Mouse (Mus musculus): ENCODE data around the gene Dennd6b.

The Dennd6b gene

GRCm38 (mm10) chr15:89184141-89184936, 12.0 kb downstream of the Dennd6b start:
- in situ Hi-C loops (cut with MboI; ENCODE audit: low pct_unique_long_range_greater_than_20kb in 1 of 2, low sequenced_read_pairs in 2 of 2, unreplicated experiment in 1 of 2): no loop called here

GRCm38 (mm10) chr15:89182842-89183241, 13.5 kb downstream of the Dennd6b start:
- in situ Hi-C loops (cut with MboI; ENCODE audit: low pct_unique_long_range_greater_than_20kb in 1 of 2, low sequenced_read_pairs in 2 of 2, unreplicated experiment in 1 of 2): no loop called here

- in situ Hi-C loops (cut with MboI; ENCODE audit: low pct_unique_long_range_greater_than_20kb in 1 of 2, low sequenced_read_pairs in 2 of 2, unreplicated experiment in 1 of 2): no loop called here
These were observed 14.0 kb downstream of the Dennd6b start for GRCm38 (mm10) chr15:89182328-89182741.

- in situ Hi-C loops (cut with MboI; ENCODE audit: low pct_unique_long_range_greater_than_20kb in 1 of 2, low sequenced_read_pairs in 2 of 2, unreplicated experiment in 1 of 2): no loop called here
These were observed 14.6 kb downstream of the Dennd6b start for GRCm38 (mm10) chr15:89181561-89182270.

- in situ Hi-C loops (cut with MboI; ENCODE audit: low pct_unique_long_range_greater_than_20kb in 1 of 2, low sequenced_read_pairs in 2 of 2, unreplicated experiment in 1 of 2): no loop called here
These were observed 15.6 kb downstream of the Dennd6b start, which contains the start of gene Plxnb2 for GRCm38 (mm10) chr15:89180571-89181229. TSS of gene Plxnb2 (minus strand) at chr15:89180788.

- in situ Hi-C loops (cut with MboI; ENCODE audit: low pct_unique_long_range_greater_than_20kb in 1 of 2, low sequenced_read_pairs in 2 of 2, unreplicated experiment in 1 of 2): no loop called here
These were observed 16.2 kb downstream of the Dennd6b start for GRCm38 (mm10) chr15:89180081-89180541.

GRCm38 (mm10) chr15:89179630-89179964, 16.7 kb downstream of the Dennd6b start:
- in situ Hi-C loops (cut with MboI; ENCODE audit: low pct_unique_long_range_greater_than_20kb in 1 of 2, low sequenced_read_pairs in 2 of 2, unreplicated experiment in 1 of 2): no loop called here

GRCm38 (mm10) chr15:89178954-89179629, 17.2 kb downstream of the Dennd6b start:
- in situ Hi-C loops (cut with MboI; ENCODE audit: low pct_unique_long_range_greater_than_20kb in 1 of 2, low sequenced_read_pairs in 2 of 2, unreplicated experiment in 1 of 2): no loop called here

GRCm38 (mm10) chr15:89178260-89178860, 17.9 kb downstream of the Dennd6b start:
- in situ Hi-C loops (cut with MboI; ENCODE audit: low pct_unique_long_range_greater_than_20kb in 1 of 2, low sequenced_read_pairs in 2 of 2, unreplicated experiment in 1 of 2): no loop called here

GRCm38 (mm10) chr15:89177576-89178259, 18.6 kb downstream of the Dennd6b start:
- in situ Hi-C loops (cut with MboI; ENCODE audit: low pct_unique_long_range_greater_than_20kb in 1 of 2, low sequenced_read_pairs in 2 of 2, unreplicated experiment in 1 of 2): no loop called here

- in situ Hi-C loops (cut with MboI; ENCODE audit: low pct_unique_long_range_greater_than_20kb in 1 of 2, low sequenced_read_pairs in 2 of 2, unreplicated experiment in 1 of 2): no loop called here
These were observed 19.2 kb downstream of the Dennd6b start for GRCm38 (mm10) chr15:89177121-89177520.

- in situ Hi-C loops (cut with MboI; ENCODE audit: low pct_unique_long_range_greater_than_20kb in 1 of 2, low sequenced_read_pairs in 2 of 2, unreplicated experiment in 1 of 2): no loop called here
These were observed 20.7 kb downstream of the Dennd6b start for GRCm38 (mm10) chr15:89175411-89176155.

- in situ Hi-C loops (cut with MboI; ENCODE audit: low pct_unique_long_range_greater_than_20kb in 1 of 2, low sequenced_read_pairs in 2 of 2, unreplicated experiment in 1 of 2): no loop called here
These were observed 21.4 kb downstream of the Dennd6b start for GRCm38 (mm10) chr15:89174889-89175339.

- in situ Hi-C loops (cut with MboI; ENCODE audit: low pct_unique_long_range_greater_than_20kb in 1 of 2, low sequenced_read_pairs in 2 of 2, unreplicated experiment in 1 of 2): no loop called here
These were observed 22.4 kb downstream of the Dennd6b start for GRCm38 (mm10) chr15:89173906-89174214.

GRCm38 (mm10) chr15:89173024-89173905, 23.0 kb downstream of the Dennd6b start:
- in situ Hi-C loops (cut with MboI; ENCODE audit: low pct_unique_long_range_greater_than_20kb in 1 of 2, low sequenced_read_pairs in 2 of 2, unreplicated experiment in 1 of 2): no loop called here

- in situ Hi-C loops (cut with MboI; ENCODE audit: low pct_unique_long_range_greater_than_20kb in 1 of 2, low sequenced_read_pairs in 2 of 2, unreplicated experiment in 1 of 2): no loop called here
These were observed 23.9 kb downstream of the Dennd6b start for GRCm38 (mm10) chr15:89172276-89172935.

Measured in mouse embryonic stem cell (cell line).